Mouse (Mus musculus) lung, postnatal 25 days (tissue): ENCODE measurements at regions not wholly inside any gene's neighbourhood (a gene's known extent, or its start where the extent isn't known, plus 50 kb on each side); places are given as distances from the start of the nearest gene placed in this dataset.
A peak's percentile ranks its signal among the peaks of the same experiment; 100 is the strongest.

Experiments used
- DNase-seq: peaks from one replicate; pipeline ENCODE4 v3.0.0; 2022; ENCODE audit warnings: low spot score

GRCm38 (mm10) chr8:8562268-8562667 is 98.8 kb downstream of the Efnb2 start:
- no peak for DNase-seq

- no peak for DNase-seq
Measured at GRCm38 (mm10) chr8:8558050-8558449, 103.0 kb downstream of the Efnb2 start.

GRCm38 (mm10) chr8:8556152-8556551 is 104.9 kb downstream of the Efnb2 start:
- DNase-seq = no peak

- no peak for DNase-seq
Measured at GRCm38 (mm10) chr8:8554691-8555090, 106.4 kb downstream of the Efnb2 start.

GRCm38 (mm10) chr8:8552779-8553178 is 108.3 kb downstream of the Efnb2 start:
- no peak for DNase-seq

- no peak for DNase-seq
Measured at GRCm38 (mm10) chr8:8536626-8537025, 124.4 kb downstream of the Efnb2 start.

GRCm38 (mm10) chr8:8534787-8535186 is 126.3 kb downstream of the Efnb2 start:
- no peak for DNase-seq

- DNase-seq = no peak
Measured at GRCm38 (mm10) chr8:8532907-8533306, 128.1 kb downstream of the Efnb2 start.

GRCm38 (mm10) chr8:8530540-8530939 is 130.5 kb downstream of the Efnb2 start:
- no peak for DNase-seq

GRCm38 (mm10) chr8:8521532-8521931 is 139.5 kb downstream of the Efnb2 start:
- no peak for DNase-seq

GRCm38 (mm10) chr8:8519772-8520191 is 141.3 kb downstream of the Efnb2 start:
- DNase-seq = no peak

GRCm38 (mm10) chr8:8517599-8517998 is 143.4 kb downstream of the Efnb2 start:
- DNase-seq = no peak

- DNase-seq = no peak
Measured at GRCm38 (mm10) chr8:8516272-8516671, 144.8 kb downstream of the Efnb2 start.

- DNase-seq = no peak
Measured at GRCm38 (mm10) chr8:8499921-8500320, 161.1 kb downstream of the Efnb2 start.

- no peak for DNase-seq
Measured at GRCm38 (mm10) chr8:8498753-8499152, 162.3 kb downstream of the Efnb2 start.

GRCm38 (mm10) chr8:8495472-8495871 is 165.6 kb downstream of the Efnb2 start:
- DNase-seq = no peak

GRCm38 (mm10) chr8:8494281-8494680 is 166.8 kb downstream of the Efnb2 start:
- DNase-seq = no peak

GRCm38 (mm10) chr8:8491908-8492307 is 169.1 kb downstream of the Efnb2 start:
- no peak for DNase-seq

- DNase-seq = no peak
Measured at GRCm38 (mm10) chr8:8489784-8490183, 171.3 kb downstream of the Efnb2 start.

GRCm38 (mm10) chr8:8488695-8489571 is 172.1 kb downstream of the Efnb2 start:
- peak; percentile 22 for DNase-seq

- DNase-seq = no peak
Measured at GRCm38 (mm10) chr8:8488191-8488694, 172.8 kb downstream of the Efnb2 start.

GRCm38 (mm10) chr8:8487706-8488105 is 173.3 kb downstream of the Efnb2 start:
- no peak for DNase-seq

GRCm38 (mm10) chr8:8486866-8487265 is 174.2 kb downstream of the Efnb2 start:
- no peak for DNase-seq

- no peak for DNase-seq
Measured at GRCm38 (mm10) chr8:8485252-8485651, 175.8 kb downstream of the Efnb2 start.
